Mouse (Mus musculus): ENCODE measurements around the gene Rbbp9.

Rbbp9 gene

DNA sequence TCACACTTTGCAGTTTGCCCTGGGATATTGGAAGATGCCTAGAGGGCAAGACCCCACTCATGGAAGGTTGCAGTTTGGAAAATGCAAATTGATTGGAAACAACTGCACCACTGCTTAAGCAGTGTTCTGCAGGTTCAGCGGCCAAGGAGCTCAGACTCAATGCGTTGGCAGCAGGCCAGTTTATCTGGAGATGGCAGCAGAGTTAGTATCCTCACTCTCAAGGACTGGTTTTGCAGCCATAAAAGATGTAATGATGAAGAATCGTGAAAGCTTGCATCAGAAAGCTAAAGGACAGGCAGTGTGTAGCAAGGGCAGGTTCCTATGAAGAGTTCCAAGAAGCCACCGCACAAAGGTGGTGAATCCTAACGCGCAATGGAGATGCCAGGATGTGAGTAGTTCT is 48.5 kb downstream of the Rbbp9 start:
- no peak for DNase-seq (ENCODE audit: low spot score in 2 of 2)
